Mouse (Mus musculus): ENCODE data around the gene Atn1.
"Not testable (repeated sequence)": the region's sequence is repeated elsewhere in the genome, so short reads cannot be mapped to it uniquely, and the experiment has no call there.

Atn1 gene

GRCm38 (mm10) chr6:124755831-124756595 is at the start of gene Atn1, which contains the start of gene Gm45234:
Gene Atn1 (minus strand): TSS chr6:124756524.
Gene Gm45234 (minus strand): TSS chr6:124756021.
- DNase-seq (ENCODE audit: low spot score in 2 of 2): peak; percentile 38 to 46

GRCm38 (mm10) chr6:124805341-124806321 is 49.3 kb upstream of the Atn1 start:
- peak; percentile 60 to 91 for DNase-seq (ENCODE audit: low spot score in 2 of 2)

GRCm38 (mm10) chr6:124804341-124804740 is 48.0 kb upstream of the Atn1 start:
- DNase-seq (ENCODE audit: low spot score in 2 of 2): no peak

- DNase-seq (ENCODE audit: low spot score in 2 of 2): not testable (repeated sequence)
Observed at GRCm38 (mm10) chr6:124803691-124804090, 47.4 kb upstream of the Atn1 start.

- no peak for DNase-seq (ENCODE audit: low spot score in 2 of 2)
Observed at GRCm38 (mm10) chr6:124803061-124803460, 46.7 kb upstream of the Atn1 start.

- not testable (repeated sequence) for DNase-seq (ENCODE audit: low spot score in 2 of 2)
Observed at GRCm38 (mm10) chr6:124802400-124802799, 46.1 kb upstream of the Atn1 start.

GRCm38 (mm10) chr6:124796200-124796599 is 39.9 kb upstream of the Atn1 start:
- no peak for DNase-seq (ENCODE audit: low spot score in 2 of 2)

- DNase-seq (ENCODE audit: low spot score in 2 of 2): no peak
Observed at GRCm38 (mm10) chr6:124795781-124796180, 39.5 kb upstream of the Atn1 start.

- no peak for DNase-seq (ENCODE audit: low spot score in 2 of 2)
Observed at GRCm38 (mm10) chr6:124791911-124792310, 35.6 kb upstream of the Atn1 start.

- DNase-seq (ENCODE audit: low spot score in 2 of 2): no peak
Observed at GRCm38 (mm10) chr6:124790121-124790520, 33.8 kb upstream of the Atn1 start.

GRCm38 (mm10) chr6:124789519-124789918 is 33.2 kb upstream of the Atn1 start:
- DNase-seq (ENCODE audit: low spot score in 2 of 2): no peak

- no peak for DNase-seq (ENCODE audit: low spot score in 2 of 2)
Observed at GRCm38 (mm10) chr6:124787722-124788121, 31.4 kb upstream of the Atn1 start.

- DNase-seq (ENCODE audit: low spot score in 2 of 2): no peak
Observed at GRCm38 (mm10) chr6:124786756-124787420, 30.6 kb upstream of the Atn1 start.

- DNase-seq (ENCODE audit: low spot score in 2 of 2): peak in 1 of 2 experiments; percentile 56
Observed at GRCm38 (mm10) chr6:124782436-124782835, 26.1 kb upstream of the Atn1 start.

- no peak for DNase-seq (ENCODE audit: low spot score in 2 of 2)
Observed at GRCm38 (mm10) chr6:124780917-124781316, 24.6 kb upstream of the Atn1 start.

- no peak for DNase-seq (ENCODE audit: low spot score in 2 of 2)
Observed at GRCm38 (mm10) chr6:124779984-124780416, 23.7 kb upstream of the Atn1 start.

- peak in 1 of 2 experiments; percentile 44 for DNase-seq (ENCODE audit: low spot score in 2 of 2)
Observed at GRCm38 (mm10) chr6:124779222-124779983, 23.1 kb upstream of the Atn1 start, which contains the start of gene Lrrc23. Gene Lrrc23 (minus strand): TSS chr6:124779727.

- no peak for DNase-seq (ENCODE audit: low spot score in 2 of 2)
Observed at GRCm38 (mm10) chr6:124770511-124770910, 14.2 kb upstream of the Atn1 start.

- DNase-seq (ENCODE audit: low spot score in 2 of 2): no peak
Observed at GRCm38 (mm10) chr6:124770013-124770412, 13.7 kb upstream of the Atn1 start.

GRCm38 (mm10) chr6:124769101-124769765 is 12.9 kb upstream of the Atn1 start, which contains the start of gene Eno2:
Gene Eno2 (minus strand): TSS chr6:124769673.
- peak in 1 of 2 experiments; percentile 41 for DNase-seq (ENCODE audit: low spot score in 2 of 2)
